Mouse (Mus musculus): Measurements from ENCODE around the gene Map3k11.

The Map3k11 gene

GRCm38 (mm10) chr19:5730314-5731186, 42.0 kb downstream of the Map3k11 start:
- DNase-seq (ENCODE audit: extremely low read depth, low read depth) = no peak

- peak; percentile 86 for DNase-seq (ENCODE audit: extremely low read depth, low read depth)
Observed at GRCm38 (mm10) chr19:5731264-5731978, 42.9 kb downstream of the Map3k11 start.

DNA sequence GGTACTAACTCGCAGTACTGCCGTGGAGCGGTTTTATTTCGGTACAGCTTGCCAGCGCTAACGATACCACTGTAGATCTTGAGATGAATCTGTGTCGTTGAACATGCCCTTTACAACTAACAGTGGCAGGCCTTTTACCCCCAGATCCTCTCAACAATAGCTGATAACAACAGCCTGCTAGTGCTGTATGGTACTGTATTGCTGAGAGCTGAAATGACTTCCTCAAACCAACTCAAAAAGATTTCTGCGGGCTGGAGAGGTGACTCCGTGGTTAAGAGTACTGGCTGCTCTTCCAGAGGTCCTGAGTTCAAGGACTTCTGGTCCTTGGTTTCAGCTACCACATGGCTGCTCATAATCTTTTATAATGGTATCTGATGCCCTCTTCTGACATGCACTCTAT, 45.8 kb downstream of the Map3k11 start:
- DNase-seq (ENCODE audit: extremely low read depth, low read depth) = peak; percentile 52

GRCm38 (mm10) chr19:5739446-5739845, 50.9 kb downstream of the Map3k11 start:
- no peak for DNase-seq (ENCODE audit: extremely low read depth, low read depth)

DNA sequence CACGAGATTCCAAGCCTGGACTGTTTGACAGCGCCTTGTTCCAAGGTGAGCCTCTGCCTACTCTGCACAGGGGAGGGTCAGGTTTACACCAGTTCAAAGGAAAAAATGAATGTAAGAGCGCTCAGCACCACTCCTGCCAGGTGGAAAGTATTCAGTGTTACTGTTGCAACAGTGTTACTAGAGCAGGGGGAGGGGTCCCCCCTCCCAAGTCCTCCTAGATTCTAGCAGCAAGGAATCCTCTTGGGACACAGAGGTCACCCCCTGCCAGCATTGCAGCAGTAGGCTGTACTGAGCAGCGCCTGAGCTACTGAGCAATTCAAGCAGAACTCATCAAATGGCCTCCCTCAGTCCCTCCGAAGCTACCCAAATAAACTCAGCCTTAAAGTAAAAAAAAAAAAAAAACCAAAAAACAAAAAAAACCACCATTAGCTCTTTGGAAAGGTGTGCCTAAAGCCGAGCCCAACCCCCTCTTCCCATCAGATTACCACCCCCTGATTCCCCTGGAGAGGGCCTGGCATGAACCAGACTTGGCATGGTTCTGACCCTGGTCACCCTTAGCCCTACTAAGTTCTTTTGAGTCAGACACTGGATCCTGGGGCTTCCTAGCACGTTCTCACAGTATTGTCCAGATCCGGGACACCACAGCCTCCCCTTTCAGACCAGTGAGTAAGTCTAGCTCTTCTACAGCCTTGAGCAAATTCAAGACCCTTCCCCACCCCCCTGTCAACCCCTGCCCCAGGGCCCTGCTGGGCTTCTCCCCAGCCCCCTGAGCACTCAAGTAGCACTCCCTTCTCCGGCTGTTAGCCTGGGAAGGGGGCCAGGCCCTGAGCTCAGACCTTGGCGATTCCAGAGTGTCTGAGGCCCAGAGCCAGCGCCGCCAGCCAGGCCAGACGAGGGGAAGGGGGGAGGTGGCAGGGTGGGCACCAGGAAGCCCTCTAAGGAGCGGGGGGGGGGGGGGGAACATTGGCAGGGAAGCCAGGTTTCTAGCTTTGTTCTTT, 52.1 kb downstream of the Map3k11 start, which contains the start of gene Ltbp3:
TSS of gene Ltbp3 (plus strand) at position 585 of the 998 bp plus-strand sequence.
- no peak for DNase-seq (ENCODE audit: extremely low read depth, low read depth)

- no peak for DNase-seq (ENCODE audit: extremely low read depth, low read depth)
Observed at GRCm38 (mm10) chr19:5741641-5742240, 53.2 kb downstream of the Map3k11 start.

GRCm38 (mm10) chr19:5742241-5742641, 53.7 kb downstream of the Map3k11 start:
- no peak for DNase-seq (ENCODE audit: extremely low read depth, low read depth)

DNA sequence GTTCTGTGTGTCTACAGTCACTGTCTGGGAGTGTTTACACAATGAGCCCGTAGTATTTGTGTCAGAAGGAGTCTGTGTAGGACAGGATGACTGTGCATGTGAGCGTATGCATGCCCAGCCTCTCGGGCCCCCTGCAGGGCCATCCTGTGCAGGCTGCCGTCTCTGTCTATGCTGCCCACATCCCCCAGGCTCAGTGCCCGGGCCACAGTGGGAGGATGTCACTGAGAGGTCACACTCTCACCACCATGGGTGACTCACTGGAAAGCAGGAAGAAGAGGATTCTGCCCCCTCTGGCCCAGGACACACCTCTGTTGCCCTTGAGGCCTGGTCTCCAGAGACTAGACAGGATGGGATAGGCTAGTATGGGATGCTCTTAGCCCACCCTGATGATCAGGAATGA, 55.0 kb downstream of the Map3k11 start:
- no peak for DNase-seq (ENCODE audit: extremely low read depth, low read depth)

DNA sequence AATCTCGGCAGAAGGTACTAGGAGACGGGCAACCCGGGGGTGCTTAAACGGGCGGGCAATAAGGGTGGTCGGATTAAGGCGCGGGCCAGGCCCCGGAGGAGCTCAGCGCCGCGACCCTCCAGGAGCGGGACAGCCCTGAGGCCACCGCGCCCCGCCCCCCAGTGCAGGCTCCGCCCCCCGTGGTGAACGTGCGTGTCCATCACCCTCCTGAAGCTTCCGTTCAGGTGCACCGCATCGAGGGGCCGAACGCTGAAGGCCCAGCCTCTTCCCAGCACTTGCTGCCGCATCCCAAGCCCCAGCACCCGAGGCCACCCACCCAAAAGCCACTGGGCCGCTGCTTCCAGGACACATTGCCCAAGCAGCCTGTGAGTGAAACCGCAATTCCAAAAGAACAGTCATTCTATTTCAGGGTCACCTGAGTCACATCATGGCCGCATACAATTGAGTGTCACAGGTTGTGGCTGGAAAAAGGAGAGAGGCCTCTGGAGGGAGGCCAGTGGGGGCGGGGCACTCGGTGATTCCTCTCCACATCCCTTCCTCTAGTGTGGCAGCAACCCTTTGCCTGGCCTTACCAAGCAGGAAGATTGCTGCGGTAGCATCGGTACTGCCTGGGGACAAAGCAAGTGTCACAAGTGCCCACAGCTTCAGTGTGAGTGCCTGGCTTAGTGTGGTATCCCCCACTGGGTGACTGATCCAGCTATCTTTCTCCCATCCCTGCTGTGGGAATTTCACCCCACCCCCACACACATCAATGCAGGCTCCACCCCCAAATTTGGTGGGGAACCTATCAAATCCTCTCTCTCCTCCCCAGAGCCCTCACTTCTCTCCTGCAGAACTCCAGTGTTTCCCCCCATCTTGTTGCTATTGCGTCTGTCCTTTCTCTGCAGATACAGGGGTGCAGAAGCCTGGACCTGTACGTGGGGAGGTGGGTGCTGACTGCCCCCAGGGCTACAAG, 57.5 kb downstream of the Map3k11 start:
- no peak for DNase-seq (ENCODE audit: extremely low read depth, low read depth)

GRCm38 (mm10) chr19:5746907-5747363, 58.4 kb downstream of the Map3k11 start:
- no peak for DNase-seq (ENCODE audit: extremely low read depth, low read depth)

GRCm38 (mm10) chr19:5749476-5749875, 60.9 kb downstream of the Map3k11 start:
- no peak for DNase-seq (ENCODE audit: extremely low read depth, low read depth)

DNA sequence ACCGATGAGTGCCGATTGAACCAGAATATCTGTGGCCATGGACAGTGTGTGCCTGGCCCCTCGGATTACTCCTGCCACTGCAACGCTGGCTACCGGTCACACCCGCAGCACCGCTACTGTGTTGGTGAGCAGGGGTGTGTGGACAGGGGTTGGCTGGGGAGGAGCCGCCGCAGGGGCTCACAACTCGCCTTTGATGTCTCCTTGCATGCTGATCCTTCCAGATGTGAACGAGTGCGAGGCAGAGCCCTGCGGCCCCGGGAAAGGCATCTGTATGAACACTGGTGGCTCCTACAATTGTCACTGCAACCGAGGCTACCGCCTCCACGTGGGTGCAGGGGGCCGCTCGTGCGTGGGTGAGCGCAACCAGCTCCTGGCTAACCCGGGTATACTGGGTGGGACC, 62.4 kb downstream of the Map3k11 start:
- no peak for DNase-seq (ENCODE audit: extremely low read depth, low read depth)

DNA sequence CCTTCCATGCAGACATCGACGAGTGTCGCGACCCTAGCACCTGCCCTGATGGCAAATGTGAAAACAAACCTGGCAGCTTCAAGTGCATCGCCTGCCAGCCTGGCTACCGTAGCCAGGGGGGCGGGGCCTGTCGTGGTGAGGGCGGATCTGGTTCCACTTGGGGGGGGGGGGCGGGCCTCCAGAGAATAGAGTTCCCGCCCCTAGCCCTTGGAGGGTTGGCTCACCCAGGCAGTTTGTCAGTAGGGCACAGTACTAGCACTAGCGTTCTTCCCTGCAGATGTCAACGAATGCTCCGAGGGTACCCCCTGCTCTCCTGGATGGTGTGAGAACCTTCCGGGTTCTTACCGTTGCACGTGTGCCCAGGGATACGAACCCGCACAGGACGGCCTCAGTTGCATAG, 63.2 kb downstream of the Map3k11 start:
- DNase-seq (ENCODE audit: extremely low read depth, low read depth) = no peak
